Mouse (Mus musculus): Measurements from ENCODE around the gene Gnai2.

Gene Gnai2

GRCm38 (mm10) chr9:107629901-107630425 is 5.2 kb downstream of the Gnai2 start:
- no peak for DNase-seq

GRCm38 (mm10) chr9:107629411-107629730 is 5.8 kb downstream of the Gnai2 start:
- DNase-seq = no peak

DNA sequence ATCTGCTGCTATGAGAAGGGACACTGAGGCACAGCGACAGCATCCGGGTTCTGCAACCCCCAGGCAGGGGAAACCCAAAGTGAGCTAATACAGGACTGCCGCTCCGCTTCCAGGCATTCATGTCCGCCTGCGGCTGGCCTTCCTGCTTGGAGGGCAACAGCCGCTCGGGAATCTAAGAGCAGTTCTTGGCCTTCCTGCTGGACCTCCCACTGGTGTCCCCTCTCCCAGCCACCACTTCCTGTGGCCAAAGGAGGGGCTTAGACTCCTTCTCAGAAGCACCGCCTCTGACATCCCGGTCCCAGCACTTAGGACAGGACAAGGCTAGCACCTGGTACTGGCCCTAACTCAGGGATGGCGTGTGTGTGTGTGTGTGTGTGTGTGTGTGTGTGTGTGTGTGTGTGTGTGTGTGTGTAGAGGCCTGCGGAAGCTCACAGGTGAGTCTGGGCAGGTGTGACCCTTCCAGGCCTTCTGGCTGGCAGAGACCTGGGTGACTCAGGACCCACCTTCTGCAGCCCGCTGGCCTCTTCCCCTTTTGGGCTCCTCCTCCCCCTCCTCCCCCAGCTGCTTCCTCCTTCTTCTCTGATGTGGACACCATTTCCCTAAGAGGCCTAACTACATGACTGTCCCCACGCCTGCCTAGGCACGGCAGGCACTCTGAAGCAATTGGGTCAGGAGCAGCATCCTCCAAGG is 6.3 kb downstream of the Gnai2 start:
- no peak for DNase-seq

- no peak for DNase-seq
Measured at GRCm38 (mm10) chr9:107627387-107628255, 7.5 kb downstream of the Gnai2 start.

- DNase-seq = peak; percentile 65 to 77
Measured at GRCm38 (mm10) chr9:107626844-107627277, 8.3 kb downstream of the Gnai2 start.

DNA sequence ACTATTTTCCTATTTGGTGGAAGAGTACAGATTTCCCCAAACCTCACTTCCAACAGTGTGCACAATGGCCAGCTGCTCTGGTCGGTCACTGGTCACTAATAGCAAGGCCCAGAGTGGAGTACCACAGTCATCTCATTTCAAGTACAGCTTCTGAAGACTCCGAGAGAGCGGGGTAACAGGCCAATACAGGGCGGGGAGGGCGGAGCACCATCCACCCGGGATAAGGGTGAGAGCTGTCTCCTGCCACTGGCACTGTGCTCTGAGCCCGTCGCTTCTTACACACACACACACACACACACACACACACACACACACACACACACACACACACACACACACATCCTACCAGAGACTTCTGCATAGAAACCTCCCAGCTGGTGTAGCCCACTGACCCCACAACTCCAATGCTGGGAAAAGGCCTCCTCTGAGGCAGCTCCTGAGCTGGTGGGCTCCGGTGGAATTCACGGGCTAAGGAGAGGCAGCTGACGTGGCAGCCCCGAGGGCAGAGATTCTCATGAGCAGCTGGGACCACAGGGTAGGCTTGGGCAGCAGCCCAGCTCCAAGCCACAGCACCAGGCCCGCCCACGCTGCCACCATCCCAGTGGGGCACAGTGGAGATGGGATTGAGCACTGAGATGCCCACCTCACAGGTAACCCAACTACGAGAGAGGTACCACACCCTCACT is 8.9 kb downstream of the Gnai2 start:
- peak in 1 of 2 experiments; percentile 45 for DNase-seq

GRCm38 (mm10) chr9:107625351-107626128 is 9.6 kb downstream of the Gnai2 start:
- DNase-seq = no peak

- DNase-seq = no peak
Measured at GRCm38 (mm10) chr9:107624951-107625350, 10.2 kb downstream of the Gnai2 start.

GRCm38 (mm10) chr9:107624539-107624938 is 10.6 kb downstream of the Gnai2 start:
- no peak for DNase-seq

GRCm38 (mm10) chr9:107620954-107621353 is 14.2 kb downstream of the Gnai2 start:
- DNase-seq = no peak

DNA sequence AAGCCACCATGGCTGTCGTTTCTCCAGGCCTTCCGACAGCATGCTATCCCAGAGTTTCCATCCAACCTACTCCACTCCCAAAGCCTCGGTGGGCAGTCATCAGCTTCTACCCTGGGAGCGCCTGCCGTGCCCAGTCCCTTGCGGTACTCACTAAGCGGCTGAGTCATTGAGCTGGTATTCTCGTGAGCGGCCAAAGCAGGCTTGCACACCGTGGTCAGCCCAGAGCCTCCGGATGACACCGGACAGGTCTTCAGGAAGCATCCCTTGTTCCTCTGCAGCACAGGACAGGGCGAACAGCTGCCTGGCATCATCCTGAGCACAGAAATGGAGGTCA is 15.7 kb downstream of the Gnai2 start:
- DNase-seq = no peak

DNA sequence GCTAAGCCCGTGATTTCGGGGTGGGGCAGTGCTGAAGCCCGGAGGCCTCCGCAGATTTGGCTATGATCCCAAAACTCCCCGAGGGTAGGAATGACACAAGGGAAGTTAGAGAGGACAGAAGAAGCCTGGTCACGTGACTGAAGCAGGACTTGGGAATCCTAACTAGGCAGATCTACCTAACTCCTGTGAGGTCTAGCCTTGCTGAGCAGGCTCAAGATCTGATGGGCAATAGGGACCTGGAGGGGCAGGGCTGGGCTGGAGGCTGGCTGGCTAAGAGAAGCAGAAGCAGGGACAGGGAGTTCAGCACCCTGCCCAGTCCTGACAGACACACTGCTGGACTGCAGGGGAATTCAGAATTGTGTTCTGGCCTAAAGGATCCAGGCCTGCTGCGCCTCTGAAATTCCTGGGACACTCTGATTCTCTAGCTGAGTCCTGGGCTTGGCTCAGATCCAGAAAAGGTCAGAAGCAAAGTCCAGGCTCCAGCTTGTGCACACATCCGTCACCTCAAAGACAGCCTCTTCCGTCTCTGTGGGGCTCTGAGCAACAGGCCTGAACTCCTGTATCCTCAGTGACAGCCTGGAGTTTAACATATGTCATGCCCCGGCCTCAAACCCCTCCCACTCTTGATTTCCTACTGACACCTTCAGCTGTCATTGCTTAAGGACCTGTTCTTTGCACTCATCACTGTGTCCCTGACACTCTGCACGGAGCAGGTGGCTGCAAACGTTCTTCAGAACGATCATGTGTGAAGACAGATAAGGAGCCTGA is 16.2 kb downstream of the Gnai2 start:
- DNase-seq = no peak

DNA sequence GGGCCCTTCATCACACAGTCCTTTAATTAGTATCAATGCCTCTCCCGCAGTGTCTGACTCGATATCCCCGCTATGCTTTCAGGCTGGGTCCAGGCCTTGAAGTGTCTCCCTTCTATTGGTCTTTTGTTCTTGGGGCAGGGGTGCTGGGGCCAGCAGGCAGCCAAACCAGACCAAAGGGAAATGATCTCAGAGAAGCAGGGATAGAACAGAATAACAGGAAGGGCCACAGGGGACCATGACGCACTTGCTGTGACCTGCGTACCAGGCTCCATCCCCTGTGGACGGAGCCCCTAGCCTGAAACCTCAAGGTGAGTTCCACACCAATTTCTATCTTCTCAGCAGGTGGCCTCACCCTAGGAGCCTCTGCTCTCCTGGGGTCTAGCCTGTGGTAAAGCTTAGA is 17.1 kb downstream of the Gnai2 start:
- DNase-seq = no peak

DNA sequence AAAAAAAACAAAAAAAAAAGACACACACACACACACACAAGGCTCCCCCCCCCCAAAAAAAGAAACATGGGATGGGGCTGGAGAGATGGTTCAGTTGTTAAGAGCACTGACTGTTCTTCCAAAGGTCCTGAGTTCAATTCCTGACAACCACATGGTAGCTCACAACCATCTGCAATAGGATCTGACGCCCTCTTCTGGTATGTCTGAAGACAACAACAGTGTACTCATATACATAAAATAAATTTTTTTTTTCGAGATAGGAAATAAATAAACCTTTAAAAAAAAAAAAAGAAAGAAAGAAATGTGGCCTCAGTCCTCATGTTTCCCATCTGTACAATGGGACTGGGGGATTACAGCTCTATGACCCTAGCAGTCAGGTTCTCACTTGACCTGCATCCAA is 17.7 kb downstream of the Gnai2 start:
- no peak for DNase-seq

DNA sequence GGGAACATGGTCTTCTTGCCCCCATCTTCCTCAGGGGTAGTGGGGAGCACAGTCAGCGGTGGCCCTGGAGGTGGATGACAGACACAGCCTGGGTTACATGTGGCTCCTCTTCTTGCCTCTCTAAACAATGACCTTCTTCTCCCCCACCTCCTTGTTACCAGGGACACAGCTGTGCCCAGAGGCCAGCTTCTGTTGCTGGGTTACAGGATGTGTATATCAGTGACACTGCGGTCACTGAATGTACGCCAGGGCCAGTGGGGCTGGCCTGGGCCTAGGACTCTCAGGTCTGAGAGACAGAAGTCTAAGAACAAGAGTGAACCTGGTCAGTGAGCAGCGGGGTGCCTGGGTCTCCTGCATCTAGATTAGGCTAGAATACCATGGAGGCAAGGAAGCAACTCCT is 20.1 kb downstream of the Gnai2 start:
- DNase-seq = no peak

DNA sequence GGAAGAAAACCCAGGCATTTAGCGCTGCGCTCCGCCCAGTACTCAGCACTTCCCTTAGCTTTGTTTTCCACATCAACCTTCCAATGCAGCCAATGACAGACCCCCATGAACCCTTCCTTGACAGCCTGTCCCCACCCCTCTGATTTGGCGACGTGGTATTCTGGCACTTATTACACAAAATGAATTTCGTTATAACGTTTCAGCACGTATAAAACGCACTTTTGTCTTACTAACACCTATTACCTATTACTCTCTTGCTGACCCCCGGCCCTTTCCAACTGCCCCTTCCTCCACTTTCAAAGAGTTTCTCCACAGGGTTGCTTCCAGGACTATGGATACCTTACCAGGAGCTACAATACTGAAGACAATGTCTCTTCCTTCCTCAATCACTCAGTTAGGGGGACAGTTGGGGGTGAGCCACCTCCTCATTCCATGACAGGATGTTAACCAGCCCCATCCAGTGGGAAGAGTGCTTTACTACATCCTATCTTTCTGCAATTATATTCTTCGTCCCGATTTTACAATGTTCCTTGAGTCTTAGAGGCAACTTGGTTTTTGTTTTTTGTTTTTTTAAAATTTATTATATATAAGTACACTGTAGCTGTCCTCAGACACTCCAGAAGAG is 22.1 kb downstream of the Gnai2 start:
- no peak for DNase-seq

DNA sequence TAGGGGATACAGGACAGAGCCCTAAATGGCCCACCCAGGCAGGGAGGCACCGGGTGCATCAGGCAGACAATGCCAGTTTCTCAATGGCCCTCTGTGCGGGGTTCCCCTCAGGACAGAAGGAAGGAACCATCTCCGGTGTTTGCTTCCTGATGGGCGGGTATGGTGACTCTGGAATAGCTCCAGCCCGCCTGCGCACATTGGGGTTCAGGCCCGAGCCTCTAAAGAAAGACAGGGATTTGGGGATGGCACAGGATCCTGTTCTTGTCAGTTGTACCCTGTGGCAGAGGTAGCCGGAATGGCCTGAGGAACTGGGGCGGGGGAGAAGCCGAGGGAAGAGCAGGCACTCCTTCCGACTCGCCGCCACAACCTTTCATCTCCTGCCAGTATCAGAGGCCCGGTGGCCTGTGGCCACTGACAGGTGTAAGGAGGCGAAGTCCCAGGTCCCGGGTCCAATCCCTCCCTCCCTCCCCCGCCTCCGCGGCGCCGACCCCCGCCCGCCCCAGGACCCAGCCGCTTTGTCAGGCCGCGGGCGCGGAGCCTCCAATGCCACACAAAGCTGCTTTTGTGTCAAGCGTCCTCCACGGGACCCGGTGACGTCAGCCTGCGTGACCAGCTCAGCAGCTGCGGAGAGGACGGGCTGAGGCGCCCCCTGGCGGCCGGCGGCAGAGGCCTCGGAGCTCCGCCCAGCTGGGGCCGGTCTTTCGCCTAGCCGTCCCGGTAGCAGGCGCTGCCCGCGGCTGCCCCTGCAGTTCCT is 22.8 kb downstream of the Gnai2 start:
- peak; percentile 99 to 100 for DNase-seq

DNA sequence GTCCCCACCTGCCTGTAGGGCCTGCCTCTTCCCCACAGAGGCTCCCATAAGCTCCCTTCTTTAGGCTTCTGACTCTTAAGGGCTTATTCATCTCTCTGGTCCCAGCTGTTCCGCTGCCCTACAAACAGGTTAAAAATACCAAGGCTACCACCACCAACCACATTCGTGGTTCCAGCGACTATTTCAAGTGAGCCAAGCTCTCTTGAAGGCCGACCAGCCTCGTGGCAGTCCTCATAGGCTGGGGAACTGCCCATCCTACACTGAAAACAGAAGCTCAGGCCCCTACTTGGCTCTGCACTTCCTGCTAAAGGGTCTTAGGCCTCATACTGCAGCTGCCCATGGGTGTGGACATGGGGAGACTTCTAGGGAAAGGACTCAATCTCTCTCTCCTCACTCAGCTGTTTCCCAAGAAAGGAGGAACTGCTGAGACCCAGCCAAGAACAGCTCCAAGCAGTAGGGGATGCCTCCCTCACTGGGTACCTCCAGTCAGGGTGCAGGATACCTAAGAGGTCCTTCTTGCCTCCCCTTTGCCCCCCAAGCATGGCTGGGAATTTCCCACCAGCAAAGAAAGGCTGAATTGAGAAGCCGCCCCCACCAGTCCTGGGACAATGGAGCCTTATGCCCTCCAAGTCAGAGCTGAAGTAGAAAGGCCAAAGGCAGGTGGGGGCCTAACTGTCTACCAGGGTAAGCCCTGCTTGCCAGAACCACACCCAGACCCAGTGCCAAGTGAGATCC is 23.5 kb downstream of the Gnai2 start:
- DNase-seq = no peak

- no peak for DNase-seq
Measured at GRCm38 (mm10) chr9:107609433-107609830, 25.7 kb downstream of the Gnai2 start.
